Mouse (Mus musculus) T-helper 17 cell (primary cell): ENCODE measurements at regions not wholly inside any gene's neighbourhood (a gene's known extent, or its start where the extent isn't known, plus 50 kb on each side); places are given as distances from the start of the nearest gene placed in this dataset.

ENCODE experiments used
- in situ Hi-C, 2 experiments: fragments of 300-600 bp; cut with MboI, MseI; formaldehyde crosslinking; loops; 1 replicate in 1 of 2; 2 replicates in 1 of 2; pipeline ENCODE4 v1.15.1; 2025; ENCODE audit warnings: high pct_unique_total_duplicates in 2 of 2

DNA sequence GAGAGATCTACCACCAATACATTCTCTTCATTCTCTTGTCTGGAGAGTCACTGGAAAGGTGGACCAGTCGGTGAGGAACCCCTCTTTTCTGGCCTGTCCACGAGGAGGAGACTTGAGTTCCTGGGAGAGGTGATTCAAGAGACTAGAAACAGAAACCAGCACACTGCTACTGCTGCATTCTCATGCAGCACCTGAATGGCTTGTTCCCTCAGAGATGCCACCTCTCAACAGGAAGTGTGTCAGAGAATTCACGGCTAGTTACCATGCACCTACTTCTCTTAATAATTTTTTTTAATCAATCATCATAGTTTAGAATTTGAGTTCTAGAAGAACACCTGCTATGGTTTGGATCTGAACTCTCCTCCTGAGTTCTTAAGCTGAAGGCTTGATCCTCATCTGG is 52.0 kb upstream of the Dynlrb2 start:
- in situ Hi-C loops: no loop called here

DNA sequence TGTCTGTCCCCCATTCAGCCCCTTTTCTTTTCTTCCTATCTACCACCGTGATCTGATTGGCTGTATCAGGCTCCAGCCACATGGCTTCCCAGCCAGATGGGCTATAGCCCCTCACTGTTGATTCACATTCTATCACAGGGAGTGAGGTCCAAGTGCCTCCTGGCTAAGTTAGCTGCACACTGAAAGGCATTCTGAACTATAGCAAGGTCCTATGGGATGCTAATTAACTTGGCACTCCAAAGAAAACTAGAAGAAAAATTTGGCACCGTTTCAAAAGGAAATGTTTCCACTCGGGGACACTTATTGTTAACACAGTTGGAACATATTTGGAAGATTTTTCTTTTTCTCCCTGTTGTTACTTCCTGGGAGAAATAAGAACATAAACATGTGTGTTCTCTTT is 53.4 kb upstream of the Dynlrb2 start:
- in situ Hi-C loops: no loop called here

DNA sequence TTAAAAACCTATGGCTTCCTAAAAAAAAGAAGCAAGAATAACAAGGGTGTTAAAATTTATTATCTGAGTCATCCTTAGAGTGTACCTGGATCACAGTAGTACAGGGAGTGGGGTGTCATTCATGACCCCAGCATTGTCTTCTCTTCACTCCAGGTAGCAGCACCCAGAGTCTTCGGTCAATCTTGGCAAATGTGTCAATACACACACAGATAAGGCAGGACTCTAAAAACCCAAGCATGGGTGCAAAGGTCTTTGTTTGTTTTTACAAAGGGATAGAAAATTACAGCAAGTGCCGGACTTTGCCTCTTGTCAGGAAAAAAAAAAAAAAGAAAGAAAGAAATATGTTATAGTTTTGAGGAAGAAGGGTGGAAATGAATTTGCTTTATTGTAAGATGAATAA is 57.3 kb upstream of the Dynlrb2 start:
- in situ Hi-C loops: no loop called here

DNA sequence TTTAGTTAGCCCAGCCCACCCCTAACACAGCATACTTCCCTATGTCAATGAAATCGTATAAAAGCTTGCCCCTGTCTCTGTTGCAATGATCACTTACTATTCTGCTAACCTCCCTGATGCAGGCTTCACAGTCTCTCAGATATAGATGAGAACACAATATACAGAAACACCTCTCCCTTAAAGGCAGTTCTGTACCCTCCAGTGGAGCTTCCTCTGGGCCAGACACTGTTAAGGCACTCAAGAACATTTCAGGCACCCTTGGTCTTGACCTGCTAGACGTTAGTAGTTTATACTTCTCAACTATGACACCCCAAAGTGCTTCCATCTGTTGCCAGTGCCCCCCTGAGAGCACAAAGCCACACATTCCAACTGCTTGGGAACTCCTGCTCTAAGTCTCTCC is 61.9 kb upstream of the Dynlrb2 start:
- in situ Hi-C loops: loop anchor here in 1 of 2 experiments (5.0 kb wide), 1 partner anchor 1986 kb away; no protein-coding TSS in a partner anchor

DNA sequence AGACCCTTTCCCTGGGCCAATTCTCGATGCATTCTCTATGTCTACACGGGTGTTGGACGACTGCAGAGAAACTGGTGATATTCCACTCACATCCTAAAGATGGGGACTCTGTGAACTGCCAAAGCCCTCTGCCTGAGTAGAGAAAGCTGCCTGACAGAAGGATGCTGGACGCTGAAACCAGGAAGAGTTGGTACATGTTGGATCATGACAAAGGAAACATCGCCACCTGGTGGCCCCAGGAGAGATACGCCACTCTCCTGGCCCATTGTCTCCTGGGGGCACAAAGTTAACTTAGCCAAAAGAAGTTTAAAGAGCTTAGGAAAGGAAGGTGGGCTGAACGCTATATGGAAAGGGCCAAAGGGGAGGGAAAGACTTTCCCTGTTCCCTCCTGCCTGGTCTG is 65.9 kb upstream of the Dynlrb2 start:
- in situ Hi-C loops: loop anchor here in 1 of 2 experiments (10.0 kb wide), 2 partner anchors 1694 to 1984 kb away; no protein-coding TSS in a partner anchor

DNA sequence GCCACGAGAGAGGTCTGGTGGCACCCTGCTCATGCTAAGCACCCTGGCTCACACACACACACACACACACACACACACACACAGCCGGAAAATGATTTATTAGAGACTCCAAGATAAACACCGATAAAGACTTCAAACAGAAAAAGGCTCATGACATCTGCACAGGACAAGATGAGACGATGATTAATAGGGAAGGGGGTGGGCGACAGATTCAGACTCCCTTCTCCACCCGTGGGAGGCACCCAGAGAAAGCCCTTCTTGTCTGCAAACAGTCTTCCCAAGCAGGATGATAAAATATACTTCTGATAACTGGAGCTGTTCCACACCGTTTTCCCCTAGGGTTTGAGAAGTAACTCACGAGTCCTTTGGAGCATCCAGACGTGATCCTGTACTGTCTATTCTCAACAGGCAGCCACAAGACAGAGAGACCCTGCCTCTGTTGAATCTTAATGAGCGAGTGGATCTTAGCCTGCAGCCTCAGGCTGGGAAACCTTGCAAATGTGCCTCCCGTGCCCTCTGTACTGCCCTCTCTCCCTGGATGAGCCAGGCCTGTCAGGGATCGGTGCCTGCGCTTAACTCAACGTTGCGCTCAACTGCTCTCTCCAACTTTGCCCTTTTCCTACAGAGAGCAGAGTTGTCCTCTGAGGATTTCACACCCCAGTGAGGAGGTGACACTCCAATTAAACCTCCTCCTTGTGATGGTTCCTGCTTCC is 69.3 kb upstream of the Dynlrb2 start:
- in situ Hi-C loops: loop anchor here in 1 of 2 experiments (10.0 kb wide), 2 partner anchors 1691 to 1981 kb away; no protein-coding TSS in a partner anchor

DNA sequence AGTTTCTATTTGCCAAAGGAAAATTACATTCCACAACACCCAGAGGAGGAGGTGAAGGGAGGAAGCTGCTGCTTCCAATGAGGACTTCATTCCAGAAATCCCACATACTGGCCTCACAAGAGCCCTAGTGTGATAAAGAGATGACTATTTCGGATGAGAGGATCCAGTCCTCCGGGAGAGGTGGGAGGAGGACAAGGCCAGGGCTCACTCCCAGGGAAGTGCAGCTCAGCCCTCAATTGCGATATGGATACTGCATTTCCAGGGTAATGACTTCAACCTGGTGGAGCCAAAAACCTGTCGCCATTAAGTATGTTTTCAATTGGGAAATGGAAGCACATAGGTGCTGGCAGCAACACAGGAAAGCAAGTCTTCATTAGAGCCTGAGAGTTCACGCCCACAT is 74.7 kb upstream of the Dynlrb2 start:
- in situ Hi-C loops: loop anchor here (5.0 to 10.0 kb wide), 4 partner anchors 1668 to 1975 kb away; no protein-coding TSS in a partner anchor

DNA sequence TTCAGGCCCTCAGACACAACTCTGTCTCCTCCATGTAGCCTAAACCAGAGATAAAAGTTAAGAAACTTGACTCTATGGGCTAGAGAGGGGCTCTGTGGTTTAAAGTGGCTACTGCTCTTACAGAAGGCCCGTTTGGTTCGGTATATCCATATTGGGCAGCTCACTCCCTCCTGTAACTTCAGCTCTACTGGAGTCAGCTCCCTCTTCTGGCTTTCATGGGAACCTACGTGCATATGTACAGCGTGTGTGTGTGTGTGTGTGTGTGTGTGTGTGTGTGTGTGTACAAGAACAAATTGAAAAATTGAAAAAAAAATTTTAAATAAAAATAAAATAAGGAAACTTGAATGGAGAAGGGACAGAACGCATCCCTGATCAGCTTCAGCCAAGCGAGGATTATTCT is 75.1 kb upstream of the Dynlrb2 start:
- in situ Hi-C loops: loop anchor here (5.0 to 10.0 kb wide), 4 partner anchors 1667 to 1975 kb away; no protein-coding TSS in a partner anchor

DNA sequence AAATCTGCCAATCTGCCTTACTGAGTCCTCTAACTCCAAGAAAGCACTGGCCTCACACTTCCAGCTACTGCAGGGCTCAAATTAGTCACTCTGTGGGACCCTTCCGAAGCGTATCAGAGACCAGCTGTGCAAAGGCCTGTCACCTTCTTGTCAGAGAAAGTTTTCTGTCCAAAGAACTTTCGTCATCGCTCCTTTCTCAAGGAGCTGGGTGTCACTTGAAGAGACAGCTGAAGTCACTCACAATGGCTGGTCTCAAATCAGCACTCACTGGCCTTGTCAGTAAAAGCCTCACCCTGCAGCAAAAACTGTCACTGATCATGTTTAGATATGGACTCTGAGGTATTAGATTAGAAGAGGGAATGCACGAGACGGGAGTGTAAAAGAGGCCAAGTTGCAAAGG is 81.9 kb upstream of the Dynlrb2 start:
- in situ Hi-C loops: no loop called here

DNA sequence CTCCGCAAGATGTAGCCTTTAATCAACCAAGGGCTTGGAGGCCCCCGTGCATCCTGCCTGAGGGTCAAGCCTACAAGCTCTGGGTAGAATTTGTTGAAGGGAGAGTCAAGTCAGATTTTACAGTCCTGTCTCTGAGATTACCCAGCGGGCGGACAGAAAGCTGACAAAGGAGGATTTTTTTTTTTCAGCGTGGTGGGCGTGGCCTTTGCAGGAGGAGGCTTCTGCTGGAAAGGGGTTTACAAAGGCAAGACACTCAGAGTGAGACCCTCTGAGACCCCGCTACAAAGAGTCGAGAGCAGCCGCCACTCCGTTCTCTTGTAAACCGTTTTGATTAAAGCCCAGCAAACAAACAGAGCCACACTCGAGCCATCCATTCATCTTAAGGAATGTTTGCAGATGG is 92.1 kb upstream of the Dynlrb2 start:
- in situ Hi-C loops: no loop called here

DNA sequence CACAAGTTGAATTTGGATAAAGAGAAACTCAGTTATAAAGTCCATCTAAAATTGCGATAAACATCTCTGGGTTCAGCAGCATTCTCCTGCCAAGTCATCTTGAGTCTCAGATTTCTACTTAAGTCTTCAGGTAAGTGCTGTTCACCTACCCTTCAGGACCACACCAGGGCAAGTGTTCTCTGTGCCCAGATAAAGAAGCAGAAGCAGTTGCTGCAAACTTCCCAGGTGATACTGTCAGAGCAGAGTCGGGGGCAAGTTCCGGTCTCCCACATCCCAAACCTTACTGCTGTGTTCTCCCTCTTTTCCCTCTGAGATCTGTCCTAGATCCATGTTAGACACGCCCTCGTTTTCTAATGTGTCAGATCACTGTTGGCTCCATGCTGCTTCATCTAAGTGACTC is 94.7 kb upstream of the Dynlrb2 start:
- in situ Hi-C loops: no loop called here

DNA sequence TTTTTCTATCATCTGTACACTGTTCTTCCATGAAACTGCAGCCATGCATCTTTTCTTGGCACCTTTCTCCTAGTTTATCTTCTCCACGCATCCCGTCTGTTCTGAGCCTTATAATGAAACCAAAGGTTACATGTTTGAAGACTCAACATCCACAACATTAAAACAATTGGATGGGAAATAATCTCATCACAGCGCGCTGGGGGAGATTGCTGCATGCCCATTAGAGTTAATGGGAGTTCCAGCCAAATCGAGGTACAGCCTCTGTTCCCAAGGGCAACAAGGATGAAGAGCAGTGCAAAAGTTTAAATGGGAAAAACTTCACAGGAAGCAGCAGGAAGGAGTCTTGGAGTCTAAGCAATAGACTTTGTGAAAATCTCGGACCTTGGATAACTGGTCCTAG is 95.8 kb upstream of the Dynlrb2 start:
- in situ Hi-C loops: no loop called here

DNA sequence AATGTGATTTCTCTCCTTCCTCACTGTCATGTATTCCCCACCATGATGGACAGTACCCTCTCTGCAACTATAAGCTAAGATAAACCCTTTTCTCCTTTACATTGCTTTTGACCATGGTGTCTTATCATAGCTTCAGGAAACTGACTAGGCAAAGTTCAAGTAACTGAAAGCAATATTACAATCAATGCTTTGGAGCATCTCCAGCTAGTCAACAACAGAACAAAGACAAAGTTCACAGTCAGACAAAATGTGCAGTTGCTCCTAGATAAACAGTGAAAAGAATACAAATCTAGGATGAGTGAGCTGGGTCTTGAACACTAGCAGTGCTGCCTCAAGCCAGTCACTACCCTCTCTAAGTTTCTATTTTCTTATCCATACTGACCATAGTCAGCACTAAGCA is 100.2 kb upstream of the Dynlrb2 start:
- in situ Hi-C loops: no loop called here

DNA sequence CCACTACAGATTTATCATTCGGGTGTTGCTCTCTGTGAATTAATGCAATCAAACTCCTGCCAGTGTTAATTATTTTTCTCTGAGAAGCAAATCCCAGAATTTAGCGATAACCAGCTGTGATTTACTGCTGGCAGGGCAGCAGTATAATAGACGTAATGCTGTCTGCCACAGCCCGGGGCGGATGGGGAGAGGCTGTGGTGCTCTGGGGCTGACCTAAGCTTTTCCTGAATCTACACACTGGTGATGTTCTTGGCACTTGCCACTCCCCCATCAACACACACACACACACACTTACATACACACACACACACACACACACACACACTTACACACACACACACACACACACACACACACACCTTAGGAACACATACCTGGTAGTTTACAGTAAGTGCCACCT is 101.4 kb upstream of the Dynlrb2 start:
- in situ Hi-C loops: no loop called here

DNA sequence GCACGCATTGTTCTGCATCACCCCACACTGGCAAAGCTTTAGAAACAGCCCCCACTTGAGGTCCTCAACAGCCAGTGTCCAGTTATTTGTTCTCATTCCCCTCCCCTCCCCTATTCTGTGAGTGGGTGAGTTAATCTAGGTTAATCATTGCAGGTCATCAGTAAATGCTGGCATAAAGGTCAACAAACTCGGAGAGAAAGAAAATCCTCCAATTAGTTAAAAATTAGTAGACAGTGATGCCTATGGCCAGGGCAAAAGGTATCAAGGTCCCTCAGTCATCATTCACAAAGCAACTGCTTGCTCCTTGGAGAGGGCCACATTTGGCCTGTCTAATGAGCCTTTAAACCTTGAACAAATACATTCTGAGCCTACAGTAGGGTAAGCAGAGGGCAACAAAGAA is 105.3 kb upstream of the Dynlrb2 start:
- in situ Hi-C loops: no loop called here

DNA sequence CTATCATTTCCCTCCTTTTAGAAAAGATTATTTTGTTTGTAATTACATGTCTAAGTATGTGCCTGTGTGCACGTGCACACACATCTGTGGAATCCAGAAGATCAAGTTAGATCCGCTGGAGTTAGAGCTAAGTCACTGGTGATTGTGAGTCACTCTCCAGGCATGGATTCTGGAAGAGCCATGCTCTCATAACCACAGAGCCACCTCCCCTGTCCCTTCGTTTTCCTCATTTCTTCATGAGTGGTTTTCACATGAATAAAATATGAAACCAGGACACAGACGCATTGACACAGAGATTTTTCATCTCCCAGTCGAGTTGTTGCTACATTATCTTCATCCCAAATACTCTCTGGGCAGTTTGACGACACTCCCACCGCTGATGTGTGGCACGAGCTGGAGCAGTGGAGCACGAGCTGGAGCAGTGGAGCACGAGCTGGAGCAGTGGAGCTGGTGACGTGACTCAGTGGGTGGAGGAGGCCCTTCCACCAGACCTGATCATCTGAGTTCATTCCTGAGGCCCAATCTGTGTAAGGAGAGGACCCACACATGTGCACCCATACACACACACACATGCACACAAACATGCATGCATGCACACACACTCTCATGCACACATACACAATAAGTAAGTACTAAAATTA is 106.1 kb upstream of the Dynlrb2 start:
- in situ Hi-C loops: no loop called here

DNA sequence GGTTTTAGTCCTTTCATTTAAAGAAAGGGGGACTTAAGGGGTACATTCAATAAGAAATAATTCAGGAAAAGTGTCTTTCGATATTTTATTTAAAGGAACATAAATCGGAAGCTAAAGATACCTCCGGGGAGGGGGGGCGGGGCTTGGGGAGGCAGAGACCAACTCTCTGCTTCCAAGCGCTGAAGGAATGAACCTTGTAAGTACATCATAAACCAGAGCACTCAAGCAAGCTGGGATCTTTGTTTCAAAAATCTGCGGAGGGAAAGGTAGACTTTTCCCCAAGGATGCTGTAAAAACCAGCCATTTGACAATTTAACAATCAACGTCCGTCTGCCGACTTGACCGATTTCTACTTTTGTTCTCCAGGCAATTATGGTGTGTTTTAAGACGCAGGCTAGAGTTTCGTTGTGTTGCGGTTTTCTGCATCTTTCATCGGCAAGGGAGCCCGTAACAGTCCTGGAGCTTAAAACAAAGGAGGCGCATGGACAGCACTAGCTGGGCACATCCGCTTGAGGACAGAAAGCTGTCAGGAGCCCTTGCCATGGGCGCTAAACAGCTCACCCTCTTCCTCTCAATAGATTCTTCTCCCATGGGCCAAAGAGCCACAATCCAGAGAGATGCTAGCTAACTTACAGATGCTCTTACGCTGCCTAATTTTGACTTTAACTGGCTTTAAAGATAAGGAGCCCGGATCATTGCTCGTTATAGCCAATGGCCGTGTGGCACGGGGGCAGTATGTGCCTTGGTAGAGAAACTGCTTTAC is 119.4 kb upstream of the Dynlrb2 start:
- in situ Hi-C loops: no loop called here

DNA sequence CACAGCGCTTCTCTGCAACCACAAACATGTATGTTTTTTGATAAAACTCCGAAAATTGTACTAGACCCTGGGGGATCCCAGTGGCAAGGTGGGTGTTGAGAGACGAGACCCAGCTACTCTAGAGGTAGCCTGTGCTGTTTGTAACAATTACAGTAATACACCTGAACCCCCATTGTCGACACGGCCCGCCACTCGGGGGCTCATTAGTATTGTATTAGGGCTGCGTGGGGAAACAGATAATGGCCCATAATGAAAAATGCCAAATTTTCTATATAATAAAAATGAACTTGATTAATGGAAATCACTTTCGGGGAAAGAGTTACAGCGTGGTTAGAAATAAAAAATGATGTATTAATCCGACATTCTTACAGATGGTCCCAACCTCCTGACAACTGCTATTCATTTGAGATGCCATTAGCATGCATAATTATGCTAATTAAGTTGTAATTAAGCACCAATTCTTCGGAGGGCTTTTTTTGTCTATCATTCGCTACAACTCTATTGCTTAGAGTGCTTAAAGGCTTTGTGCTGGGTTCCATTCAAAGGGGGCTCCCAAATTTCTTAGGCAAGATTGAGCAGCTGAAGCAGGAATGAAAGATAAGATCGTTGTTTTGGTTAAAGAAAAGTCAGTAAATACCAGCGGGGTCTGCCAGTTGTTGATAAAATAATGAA is 120.2 kb upstream of the Dynlrb2 start:
- in situ Hi-C loops: no loop called here

DNA sequence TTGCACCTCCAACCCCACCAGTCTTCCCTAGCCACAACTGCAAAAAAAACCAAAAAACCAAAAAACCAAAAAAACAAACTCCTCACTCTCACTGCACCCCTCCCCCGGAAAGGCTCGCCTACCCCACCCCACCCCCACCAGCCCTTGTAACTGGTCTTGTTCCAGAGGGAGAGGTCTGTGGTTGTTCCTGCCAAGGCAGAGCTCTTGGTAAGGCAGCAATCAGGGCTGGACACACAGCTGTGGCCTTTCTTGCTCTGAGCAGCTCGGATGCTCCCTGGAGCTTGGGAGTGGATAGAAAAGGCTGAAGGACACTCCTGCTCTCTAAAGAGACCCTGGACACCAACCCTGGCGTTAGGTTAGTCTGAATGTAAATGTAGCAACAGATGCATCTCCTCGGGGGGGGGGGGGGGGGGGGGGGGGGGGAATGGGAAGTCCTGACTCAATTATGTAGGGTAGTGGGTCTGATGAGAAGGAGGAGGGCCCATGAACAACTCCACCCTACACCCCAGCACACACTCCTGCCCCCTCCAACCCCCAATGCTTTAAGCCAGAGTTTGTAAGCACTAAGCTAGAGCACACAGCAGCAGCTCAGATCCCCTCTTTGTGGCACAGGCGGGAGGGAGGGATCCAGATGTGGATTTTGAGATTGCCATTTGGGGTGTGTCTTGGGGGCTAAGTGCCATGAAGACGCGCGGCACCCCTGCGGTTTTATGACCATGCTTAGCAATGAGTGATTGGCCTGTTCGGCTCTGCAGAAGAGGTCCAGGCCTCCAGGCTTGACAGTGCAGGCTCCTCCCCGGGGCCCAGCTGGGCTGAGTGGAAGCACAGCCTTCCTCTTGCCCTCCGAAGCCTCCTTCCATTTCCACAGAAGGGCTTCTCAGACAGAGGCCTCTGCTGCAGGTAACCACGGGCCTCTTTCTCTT is 121.0 kb upstream of the Dynlrb2 start:
- in situ Hi-C loops: no loop called here

DNA sequence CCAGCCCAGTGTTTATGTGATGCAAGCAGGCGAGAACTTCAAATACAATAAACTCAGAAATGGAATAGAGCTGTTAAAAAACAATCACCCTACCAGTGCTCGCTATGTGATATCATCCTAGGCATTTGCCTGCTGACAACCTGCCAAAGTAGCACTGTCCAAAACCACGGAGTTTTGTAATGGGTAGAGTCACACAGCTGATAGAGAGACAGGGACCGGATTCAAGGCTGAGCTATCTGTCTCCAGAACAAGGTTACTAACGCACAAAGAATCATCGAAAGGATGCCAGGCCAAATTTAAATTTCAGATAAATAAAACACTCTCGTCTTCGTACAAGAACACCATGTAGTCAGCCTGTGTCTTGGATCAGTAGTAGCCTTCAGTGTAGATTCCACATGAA is 121.7 kb upstream of the Dynlrb2 start:
- in situ Hi-C loops: no loop called here

DNA sequence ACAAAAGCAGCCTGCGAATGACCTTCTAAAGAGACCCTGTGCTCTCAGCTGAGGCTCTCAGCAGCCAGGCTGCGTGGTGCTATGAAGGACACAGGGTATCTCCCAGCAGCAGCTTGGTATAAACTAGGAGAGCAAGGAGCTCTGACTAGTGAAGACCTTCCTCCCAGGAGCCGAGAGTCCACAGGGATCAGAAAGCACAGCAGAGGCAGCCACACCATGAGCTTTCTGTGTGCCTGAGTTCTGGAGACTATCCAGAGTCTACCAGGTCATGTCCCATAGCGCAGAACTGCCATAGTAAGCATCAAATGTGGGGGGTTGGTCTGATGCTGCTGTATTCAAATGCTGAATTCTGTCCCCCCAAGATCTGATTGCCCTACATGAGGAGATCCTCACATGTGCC is 124.2 kb upstream of the Dynlrb2 start:
- in situ Hi-C loops: no loop called here
